Mouse (Mus musculus) CD4-positive helper T cell, adult 2 months (primary cell): ENCODE measurements around the gene Nubp2.
A peak's percentile ranks its signal among the peaks of the same experiment; 100 is the strongest.

Experiments
- DNase-seq: peaks from one replicate; pipeline ENCODE4 v3.0.0-alpha.2; 2012; ENCODE audit warnings: low read depth, missing footprints, low spot score

Nubp2 gene

DNA sequence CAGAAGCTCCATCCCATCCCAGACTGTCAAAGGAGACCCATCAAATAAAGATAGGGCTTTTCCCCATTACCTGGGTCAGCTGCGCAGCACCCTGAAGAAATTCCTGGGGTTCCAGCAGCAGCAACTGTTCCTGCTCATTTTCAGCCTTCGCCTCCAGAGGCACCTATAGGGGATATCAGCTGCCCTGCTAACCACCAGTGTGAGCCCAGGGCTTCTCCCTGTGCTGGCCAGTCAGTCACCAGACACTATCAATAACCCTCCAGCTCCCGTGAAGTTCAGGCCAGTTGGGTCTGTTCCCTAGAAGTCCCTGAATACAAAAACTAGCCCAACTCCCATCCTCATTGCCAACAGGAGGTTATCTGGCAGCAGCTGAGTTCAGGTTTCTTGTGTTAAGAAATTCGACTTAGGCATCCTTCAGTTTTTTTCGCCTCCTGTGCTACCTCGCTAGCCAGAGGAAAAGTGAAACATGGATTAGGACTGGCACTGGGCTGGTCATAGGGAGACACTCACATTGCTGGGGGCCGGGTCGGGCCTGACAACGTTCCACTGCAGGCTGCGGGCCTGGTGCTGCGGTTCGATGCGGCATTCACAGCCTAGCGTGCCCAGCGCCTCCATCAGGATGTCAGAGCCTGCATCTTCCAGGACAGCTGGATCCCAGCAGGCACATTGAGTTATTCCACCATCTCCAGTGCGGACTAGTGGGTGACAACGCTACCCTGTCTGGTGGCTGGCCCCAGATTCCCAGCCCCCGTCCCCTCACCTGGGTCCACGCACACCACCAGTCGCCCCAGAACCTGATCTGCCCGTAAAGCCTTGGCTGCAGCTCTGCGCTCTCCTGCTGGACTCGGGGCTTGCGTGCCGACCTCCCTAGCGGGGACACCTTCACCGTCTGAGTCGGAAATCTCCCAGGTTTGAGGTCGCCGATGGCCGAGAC is 8.2 kb upstream of the Nubp2 start:
- peak; percentile 22 for DNase-seq

DNA sequence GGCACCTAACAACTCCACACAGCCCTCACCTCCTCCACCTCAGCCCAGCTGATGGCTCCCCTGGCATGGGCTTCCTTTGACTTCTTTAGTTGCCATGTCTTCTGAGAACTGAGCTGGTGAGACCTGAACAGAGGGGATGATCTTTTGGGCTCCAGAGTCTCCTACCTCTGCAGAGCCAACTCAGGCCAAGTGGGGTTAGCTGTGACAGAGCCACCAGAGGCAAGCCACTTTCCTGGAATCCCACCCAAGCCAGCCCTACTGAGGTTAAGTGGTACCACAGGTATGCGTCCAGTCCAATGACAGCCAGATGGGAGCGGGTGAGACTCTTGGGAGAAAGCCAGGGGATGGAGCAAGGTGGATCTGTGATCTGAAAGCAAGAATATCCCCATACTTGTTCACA is 7.1 kb upstream of the Nubp2 start:
- DNase-seq: no peak

DNA sequence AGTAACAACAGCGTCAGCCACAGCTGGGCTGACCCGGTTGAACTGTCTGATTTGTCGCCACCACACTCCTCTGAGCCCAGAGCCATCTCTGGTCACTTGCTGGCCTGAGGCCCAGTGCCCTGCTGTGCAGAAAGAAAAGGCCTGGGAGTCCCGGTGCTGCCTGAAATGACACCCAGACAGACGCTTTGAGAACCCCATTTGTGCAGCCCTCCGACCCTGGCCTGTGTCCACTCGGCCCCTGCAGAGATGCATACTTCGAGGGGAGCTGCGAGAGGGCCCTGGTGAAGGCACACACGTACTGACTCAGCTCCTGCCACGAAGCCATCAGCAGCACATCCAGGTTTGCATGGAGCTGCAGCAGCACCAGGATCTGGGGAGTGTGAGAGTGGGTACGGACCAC is 6.6 kb upstream of the Nubp2 start:
- DNase-seq: no peak

DNA sequence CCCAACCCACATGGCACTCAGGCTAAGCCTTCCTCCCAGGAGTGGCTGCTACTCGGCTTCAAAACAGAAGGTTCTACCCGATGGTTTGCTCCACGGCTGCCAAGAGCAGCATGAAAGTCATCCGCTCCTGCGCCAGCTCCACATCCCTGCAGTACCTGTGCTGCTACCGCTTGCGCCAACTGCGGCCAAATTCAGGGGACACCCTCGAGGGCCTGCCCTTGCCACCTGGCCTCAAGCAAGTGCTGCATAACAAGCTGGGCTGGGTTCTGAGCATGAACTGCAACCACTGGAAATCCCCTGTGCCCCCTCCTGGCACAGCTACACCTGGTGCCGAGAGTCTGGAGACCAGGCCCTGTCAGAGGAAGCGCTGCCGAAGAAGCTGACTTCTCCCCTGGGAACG is 5.2 kb upstream of the Nubp2 start:
- no peak for DNase-seq

DNA sequence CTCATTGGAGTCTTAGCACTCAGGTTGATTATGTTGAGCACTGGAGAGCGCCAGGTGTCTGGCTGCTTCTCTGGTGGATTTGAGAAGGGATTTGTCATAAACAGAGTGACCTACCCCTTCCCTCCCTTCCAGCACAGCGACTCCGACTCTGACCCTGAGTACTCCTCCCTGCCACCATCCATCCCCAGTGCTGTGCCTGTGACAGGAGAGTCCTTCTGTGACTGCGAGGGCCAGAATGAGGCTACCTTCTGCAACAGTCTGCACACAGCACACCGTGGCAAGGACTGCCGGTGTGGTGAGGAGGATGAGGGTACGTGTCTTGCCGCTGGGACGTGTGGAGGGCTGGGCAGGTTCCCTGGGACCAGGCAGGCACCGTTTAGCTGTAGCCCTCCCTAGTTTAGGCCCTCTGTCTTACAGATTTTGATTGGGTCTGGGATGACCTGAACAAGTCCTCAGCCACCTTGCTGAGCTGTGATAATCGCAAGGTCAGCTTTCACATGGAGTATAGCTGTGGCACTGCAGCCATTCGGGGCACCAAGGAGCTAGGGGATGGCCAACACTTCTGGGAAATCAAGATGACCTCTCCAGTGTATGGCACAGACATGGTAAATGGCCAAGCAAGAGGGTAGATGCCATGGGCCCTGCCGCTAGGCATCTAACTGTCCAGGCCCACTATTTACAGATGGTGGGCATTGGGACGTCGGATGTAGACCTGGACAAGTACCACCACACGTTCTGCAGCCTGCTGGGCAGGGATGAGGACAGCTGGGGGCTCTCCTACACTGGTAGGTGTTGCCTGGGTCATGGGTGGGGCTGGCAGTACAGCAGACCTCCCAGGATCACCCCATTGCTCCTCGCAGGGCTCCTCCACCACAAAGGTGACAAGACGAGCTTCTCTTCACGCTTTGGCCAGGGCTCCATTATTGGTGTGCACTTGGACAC is 4.3 kb upstream of the Nubp2 start:
- DNase-seq: no peak

DNA sequence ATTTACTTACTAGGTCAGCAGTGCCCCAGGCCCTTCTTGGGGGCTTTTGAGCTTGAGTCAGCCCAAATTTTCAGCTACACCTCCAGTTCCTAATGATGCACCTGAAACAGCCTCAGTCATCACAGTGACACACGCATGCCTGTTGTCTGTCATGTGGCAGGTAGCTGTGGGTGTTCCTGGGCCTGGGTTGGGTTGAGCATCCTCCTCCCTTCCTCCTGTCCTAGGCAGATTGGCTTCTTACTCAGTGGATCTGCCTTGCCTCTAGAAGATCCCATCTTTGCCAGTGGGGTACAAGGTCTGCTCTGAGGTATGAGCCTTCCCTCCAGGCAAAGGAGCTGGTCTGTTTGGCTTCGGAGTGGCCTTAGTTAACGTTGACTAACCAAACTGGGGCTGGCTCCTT is 2.7 kb upstream of the Nubp2 start:
- no peak for DNase-seq

DNA sequence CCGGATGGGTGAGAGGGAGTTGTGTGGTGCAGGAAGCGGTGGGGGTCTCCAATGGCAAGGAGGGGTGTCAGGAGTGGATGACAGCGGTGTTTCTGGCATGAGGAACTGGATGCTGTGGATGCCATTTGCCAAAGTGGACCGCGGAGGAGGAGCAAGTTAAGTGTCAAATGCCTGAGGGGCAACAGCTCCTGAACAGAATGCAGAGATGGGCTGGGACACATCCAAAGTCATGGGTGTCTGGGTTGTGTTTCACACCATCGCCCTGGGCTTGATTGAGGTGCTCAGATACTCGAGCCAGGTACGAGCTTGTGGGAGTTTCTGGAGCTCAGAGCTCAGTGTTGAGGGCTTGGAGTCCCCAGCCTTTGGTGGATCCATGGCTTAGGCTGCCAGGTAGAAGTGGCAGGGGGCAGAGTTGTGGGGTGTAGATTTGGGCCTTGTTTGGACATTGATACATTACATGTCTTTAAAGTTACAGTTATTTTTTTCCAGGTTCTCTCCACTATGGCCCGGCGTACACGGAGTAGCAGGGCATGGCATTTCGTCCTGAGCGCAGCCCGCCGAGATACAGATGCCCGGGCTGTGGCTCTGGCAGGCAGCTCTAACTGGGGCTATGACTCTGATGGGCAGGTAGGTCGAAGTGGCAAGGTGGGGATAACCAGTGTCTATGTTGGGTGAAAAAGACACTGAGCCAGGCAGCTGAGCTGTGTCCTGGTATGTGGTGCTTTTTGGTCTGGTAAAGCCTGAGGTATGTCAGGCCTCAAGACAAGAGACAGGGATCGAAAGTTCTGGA is 1.3 kb upstream of the Nubp2 start:
- DNase-seq: peak; percentile 23

DNA sequence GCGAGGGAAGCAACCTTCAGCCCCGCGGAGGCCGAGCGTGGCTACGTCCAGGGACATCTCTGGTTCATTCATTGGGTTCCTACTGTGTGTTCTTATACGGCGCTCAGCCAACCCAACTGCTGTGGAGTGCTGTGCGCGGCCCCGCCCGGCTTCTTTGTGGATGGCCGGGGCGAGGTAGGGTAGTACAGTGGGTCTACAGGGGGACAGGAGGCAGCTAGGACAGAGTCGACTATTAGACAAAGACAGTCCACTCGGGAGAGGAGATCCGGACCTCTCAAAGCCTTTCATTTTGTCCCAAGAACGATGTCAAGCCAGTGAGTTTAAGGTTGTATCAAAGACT is 753 bp upstream of the Nubp2 start:
- DNase-seq: no peak

DNA sequence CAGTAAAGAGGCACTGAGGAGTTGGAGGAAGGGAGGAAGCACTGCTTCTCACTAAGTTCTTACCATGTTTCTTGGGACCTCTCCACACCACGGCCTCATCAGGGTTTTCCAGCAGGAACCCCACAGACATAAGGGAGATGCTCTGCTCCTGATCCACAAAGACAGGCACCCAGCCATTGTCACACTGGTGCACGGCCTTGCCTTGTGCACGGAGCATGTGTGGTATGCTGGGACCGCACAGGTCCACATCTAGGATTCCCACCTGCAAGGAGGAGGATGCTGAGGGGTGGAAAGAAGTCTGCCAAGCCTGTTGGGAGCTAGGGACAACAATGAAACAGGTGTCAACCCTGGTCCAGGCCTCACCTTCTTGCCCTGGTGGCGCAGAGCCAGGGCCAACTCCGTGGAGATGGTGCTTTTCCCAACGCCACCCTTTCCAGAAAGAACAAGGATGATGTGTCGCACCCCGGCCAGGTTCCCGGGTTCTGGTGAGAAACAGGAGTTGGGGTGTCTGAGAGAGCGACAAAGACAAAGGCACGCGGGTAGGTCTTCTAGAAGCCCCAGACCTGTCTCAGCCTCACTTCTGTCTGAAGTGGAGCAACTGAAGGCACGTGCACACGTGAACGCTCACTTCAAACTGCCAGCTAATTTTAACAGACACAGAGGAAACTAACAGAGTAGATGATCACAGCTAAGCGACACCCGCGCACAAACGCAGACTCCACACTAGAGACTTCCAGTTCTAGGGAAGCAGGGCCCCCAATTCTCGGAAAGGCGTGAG is 604 bp downstream of the Nubp2 start:
- DNase-seq: no peak

DNA sequence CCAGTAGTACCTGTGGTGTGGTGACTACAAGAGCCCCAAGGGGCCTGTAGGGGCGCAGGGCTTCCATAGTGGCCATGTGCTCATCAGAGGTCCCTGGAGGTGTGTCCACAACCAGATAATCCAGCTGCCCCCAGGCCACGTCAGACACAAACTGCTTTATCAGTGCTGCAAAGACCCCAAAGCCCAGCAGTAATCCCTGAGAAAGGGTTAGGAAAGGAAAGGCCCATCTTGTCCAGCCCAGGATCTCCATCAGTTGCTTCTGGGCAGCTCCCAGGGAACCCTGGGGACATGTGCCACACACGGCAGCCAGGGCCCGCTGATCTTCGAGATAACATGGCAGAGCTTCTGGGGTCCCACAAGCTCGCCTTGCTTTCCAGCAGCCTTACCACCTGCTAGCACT is 1.8 kb downstream of the Nubp2 start:
- no peak for DNase-seq

DNA sequence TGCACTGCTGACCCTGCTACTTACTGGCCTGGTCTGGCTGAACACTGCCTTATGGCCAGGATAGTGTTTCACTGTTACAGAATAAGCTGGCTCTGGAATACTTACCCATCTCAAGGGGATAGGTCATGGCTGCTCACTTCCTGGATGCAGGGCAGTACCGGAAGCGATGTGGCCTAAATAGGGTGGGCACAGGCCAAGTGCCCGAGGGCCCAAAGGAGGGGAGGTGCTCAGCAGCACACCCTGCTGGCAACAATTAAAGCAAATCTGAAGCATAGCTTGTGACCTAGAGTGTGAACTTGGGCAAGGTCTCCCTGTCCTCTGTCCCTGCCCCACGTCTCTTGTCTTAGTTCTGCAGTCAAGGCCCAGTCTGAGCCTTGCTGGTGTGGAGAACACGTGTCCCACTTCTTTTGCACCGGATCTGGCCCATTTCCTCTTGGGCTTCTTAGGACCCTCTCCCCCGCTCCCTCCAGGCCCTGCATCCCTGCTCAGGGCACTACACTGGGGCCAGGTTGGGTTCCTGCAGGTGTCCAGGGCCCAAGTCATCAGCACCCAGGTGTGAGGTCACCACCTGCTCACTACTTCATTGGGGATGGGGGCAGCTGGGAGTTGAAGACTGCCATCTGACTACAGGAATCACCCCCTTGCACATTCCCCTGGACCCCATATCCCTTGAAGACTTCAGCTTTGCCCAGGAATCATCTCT is 4.3 kb downstream of the Nubp2 start:
- DNase-seq: no peak

DNA sequence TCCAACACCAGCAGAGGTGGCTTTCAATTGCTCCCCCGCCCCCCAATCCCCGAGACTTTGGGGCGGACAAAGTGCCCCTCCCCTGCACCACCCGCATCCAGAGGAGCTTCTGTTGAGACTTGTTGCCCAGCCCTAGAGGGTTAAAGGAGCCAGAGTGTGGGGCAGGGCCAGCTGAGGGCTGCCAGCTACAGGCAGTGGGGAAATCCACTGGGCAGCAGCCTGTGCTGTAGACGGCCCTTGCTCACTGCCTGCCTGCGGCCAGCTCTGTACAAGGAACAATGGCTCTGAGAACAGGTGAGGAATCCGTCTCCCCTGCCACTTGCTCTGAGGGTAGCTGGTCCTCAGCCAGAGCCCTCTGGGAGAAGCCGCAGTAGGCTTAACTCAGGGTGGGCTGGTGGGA is 7.6 kb downstream of the Nubp2 start:
- DNase-seq: no peak

DNA sequence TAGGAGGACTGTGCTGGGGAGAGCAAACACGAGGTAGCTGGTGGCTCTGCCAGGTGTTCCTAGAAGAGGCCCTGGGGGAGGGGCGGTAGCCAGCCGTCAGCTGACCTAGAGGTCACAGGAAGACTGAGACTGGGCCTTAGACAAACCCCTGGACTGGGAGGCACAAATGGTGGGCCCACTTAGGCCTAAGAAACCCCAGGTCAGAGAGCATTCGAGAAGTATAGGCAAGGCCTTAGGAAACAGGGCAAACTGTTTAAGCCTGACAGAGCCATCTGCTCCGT is 8.1 kb downstream of the Nubp2 start:
- no peak for DNase-seq

DNA sequence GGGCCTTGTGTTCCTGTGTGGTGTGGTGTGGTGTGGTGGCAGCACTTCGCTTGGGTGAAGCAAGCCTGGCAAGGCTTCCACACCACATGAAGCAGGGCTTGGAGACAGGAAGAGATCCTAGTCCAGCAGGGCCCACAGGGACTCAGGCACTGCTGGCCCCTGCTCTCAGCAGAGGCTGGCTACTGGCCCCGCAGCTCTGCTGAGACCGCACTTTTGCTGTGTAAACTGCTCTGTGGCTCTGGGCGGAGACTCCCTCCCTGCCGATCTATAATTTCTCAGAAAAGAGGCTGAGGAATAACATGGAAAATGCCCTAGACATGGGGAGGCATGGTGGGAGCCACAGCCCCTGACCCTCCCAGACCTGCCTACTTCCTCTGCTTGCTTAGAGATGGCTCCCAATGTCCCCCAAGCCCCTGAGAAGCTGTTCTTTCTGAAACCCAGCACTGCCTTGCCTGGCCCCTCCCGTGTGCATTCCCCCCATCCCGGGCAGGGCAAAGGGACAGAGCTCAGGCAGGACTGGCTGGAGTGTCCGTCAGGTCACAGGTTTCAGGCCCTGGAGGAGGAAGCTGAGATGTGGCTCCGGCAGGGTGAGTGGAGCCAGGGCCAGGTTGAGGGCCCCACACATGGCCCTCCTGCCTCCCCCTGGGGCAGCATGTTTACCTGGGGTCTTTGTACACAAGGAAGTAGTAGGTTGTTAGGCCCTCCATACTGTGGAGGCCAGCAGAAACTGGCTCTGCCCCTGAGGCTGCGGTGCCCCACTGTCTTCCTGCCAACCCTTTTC is 8.6 kb downstream of the Nubp2 start:
- DNase-seq: no peak

DNA sequence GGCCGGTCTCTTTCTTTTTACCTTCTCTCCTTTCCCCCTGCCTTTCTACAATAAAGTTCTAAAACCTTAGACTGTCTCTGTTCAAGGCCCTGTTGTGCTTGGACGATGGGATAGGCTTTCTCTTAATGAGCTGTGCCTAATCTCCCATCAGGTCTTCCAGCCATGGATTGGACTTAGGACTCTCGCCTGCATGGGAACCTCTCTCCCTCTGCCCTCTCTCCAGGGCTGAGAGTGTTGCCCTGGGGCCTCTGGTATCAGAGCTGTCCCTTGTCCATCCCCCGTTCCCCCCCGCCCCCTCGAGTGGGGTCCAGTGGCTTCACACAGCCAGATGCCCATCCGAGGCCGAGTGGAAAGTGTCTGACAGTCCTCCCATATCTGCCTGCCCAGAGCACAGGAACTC is 11.2 kb downstream of the Nubp2 start:
- no peak for DNase-seq

DNA sequence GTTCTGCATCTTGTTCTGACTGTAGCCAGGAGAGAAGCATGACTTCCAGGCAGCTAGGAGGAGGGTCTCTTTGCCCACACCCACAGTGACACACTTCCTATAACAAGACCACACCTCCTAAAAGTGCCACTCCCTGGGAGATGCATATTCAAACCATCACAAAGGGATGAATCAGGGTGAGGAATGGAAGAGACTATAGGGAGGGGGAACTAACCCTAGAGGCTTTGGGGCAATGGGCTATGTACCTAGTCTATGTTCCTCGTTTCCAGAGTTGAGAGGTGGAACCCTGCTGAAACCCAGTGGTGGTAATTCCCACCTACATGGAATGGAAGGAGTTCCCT is 11.8 kb downstream of the Nubp2 start:
- DNase-seq: no peak

DNA sequence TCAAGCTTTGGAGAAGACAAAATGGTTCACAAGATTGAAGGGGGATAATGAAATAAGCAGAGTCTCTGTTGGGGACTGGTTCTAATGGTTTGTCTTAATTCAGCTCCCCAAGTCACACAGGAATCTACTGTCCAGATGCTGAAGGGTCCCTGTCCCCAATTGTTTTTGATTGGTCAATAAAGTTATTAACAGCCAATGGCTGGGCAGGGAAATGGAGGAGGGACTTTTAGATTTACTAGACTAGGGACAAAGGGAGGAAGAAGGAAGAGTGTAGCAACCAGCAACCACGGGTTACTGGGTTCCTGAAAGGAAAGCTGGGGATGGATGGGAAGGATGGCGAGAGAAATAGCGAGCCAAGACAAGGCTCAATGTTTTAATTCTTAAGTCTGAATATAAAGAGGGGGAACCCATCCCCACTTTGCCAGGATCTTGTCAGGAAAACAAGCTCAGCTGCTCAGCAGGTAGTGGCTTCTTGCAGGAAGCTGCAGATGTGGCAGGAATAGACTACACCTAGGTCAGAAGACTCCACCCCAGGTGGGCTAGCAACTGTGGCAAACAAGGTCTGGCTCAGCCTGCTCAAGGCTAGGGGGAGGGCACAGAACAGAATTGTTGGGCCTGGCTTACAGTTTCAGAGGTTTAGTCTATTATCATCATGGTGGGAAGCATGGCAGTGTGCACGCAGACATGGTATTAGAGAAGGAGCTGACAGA is 12.3 kb downstream of the Nubp2 start:
- DNase-seq: no peak

DNA sequence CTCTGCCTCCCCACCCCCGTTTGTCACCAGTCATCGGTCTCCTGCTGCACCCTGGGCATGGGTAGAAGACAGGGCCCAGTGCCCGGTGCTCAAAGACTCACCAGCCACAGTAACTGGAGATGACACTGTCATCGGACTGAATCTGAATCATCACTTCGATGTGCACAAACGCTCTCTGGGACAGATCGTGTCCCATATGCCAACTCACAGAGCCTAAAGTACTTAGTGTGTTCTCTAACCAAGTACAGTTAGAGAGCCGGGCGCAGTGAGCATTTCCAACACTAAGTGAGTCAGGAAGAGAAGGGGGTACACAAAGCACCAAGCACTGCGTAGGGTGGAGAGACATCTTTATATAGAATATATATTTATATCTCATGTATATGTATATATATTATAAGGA is 18.2 kb downstream of the Nubp2 start:
- DNase-seq: no peak

DNA sequence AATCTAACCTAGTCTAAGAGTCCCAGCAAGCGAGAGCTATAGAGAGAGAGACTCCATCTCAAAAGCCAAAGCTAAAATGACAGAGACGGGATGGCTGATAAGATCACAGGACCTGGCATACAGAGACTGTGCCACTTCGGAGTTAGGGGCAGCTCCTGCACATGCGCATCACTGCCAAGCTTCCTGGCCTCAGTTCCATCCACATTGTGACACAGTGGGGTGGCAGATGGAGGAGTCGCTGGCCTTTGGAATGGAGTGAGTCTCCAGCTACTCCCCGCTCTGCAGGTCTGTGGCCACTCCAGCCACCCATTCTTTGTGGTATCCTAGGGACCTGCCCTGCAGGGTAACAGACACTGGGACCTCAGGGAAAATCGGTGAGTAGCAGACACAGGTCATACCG is 20.4 kb downstream of the Nubp2 start, which contains the start of gene Igfals:
Igfals (plus strand) TSS at position 222 of the 400 bp plus-strand sequence.
- DNase-seq: no peak
